In the genomic region with DNA sequence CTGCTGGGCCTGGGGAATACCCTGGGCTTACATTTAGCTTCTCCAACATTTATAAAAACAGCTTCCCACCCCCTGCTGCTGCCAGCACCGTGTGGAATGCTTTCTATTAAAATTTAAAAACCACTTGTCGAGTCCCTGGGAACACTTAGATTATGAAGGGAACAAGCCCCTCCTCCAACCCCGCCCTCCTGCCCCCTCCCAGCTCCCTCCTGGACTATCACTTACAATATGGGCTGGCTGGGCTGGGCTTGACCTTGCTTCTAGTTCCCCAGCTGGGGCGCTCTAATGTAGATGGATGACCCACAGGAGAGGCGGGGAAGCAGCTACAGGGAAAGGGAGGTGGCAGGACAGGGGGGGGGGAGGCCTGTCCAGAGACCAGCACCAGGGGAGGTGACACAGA, we compare ENCODE assay signal across 27 mouse cellular contexts.
A peak's percentile ranks its signal among the peaks of the same experiment; 100 is the strongest.
DNase-seq lines count a peak whose midpoint lies in the region; ATAC-seq lines count a peak whose summit lies in the region.
"Had no signal": no experiment of that assay in that cellular context is flagged by ENCODE, and none has a peak within 500 bp of the region (broad histone marks: within the 10 kb centered on the region; RNA-seq: fewer than 3 reads in every experiment).

No protein-coding gene starts in this region.

- H3K4me3 ChIP-seq in hindbrain, embryonic 11.5 days (ENCODE audit: low read depth, low read length) = no peak overlapping the region
- no peak overlapping the region for H3K4me3 ChIP-seq in hindbrain, embryonic 14.5 days (replicated peaks; ENCODE audit: low read length)
- H3K4me3 ChIP-seq: embryonic facial prominence, embryonic 10.5 days; embryonic facial prominence, embryonic 13.5 days; erythroblast, embryonic 14.5 days; forebrain, embryonic 12.5 days; forebrain, embryonic 15.5 days; hindbrain, embryonic 15.5 days; intestine, embryonic 15.5 days had no signal

- H3K36me3 ChIP-seq in hindbrain, embryonic 11.5 days (ENCODE audit: control insufficient read depth, insufficient read depth, low read length) = no peaks in the 10 kb centered on the region
- no peaks in the 10 kb centered on the region for H3K36me3 ChIP-seq in hindbrain, embryonic 14.5 days (replicated peaks; ENCODE audit: control insufficient read depth, insufficient read depth)
- H3K36me3 ChIP-seq: embryonic facial prominence, embryonic 10.5 days; embryonic facial prominence, embryonic 13.5 days; forebrain, embryonic 12.5 days; forebrain, embryonic 15.5 days; hindbrain, embryonic 15.5 days; intestine, embryonic 15.5 days had no signal

- H3K4me2 ChIP-seq in hindbrain, embryonic 11.5 days (replicated peaks; ENCODE audit: low read depth, low read length) = no peak overlapping the region
- no peak overlapping the region for H3K4me2 ChIP-seq in hindbrain, embryonic 14.5 days (replicated peaks)
- H3K4me2 ChIP-seq: embryonic facial prominence, embryonic 13.5 days; forebrain, embryonic 12.5 days; forebrain, embryonic 15.5 days; heart, embryonic 11.5 days; hindbrain, embryonic 15.5 days; intestine, embryonic 15.5 days had no signal

- H3K9me3 ChIP-seq in hindbrain, embryonic 11.5 days (ENCODE audit: control insufficient read depth, low read length) = no peaks in the 10 kb centered on the region
- no peaks in the 10 kb centered on the region for H3K9me3 ChIP-seq in hindbrain, embryonic 14.5 days (ENCODE audit: control insufficient read depth, low read length)
- H3K9me3 ChIP-seq: embryonic facial prominence, embryonic 10.5 days; embryonic facial prominence, embryonic 13.5 days; forebrain, embryonic 12.5 days; forebrain, embryonic 15.5 days; hindbrain, embryonic 15.5 days; intestine, embryonic 15.5 days had no signal

- H3K9ac ChIP-seq in hindbrain, embryonic 11.5 days (ENCODE audit: low read depth, low read length) = no peak overlapping the region
- no peak overlapping the region for H3K9ac ChIP-seq in hindbrain, embryonic 14.5 days
- H3K9ac ChIP-seq: embryonic facial prominence, embryonic 13.5 days; forebrain, embryonic 12.5 days; forebrain, embryonic 15.5 days; hindbrain, embryonic 15.5 days; intestine, embryonic 15.5 days had no signal

- H3K27me3 ChIP-seq in hindbrain, embryonic 11.5 days (ENCODE audit: control insufficient read depth, insufficient read depth, low read length) = no peaks in the 10 kb centered on the region; the same call in 1 of the 2 replicates
- H3K27me3 ChIP-seq in hindbrain, embryonic 14.5 days (ENCODE audit: control insufficient read depth, insufficient read depth, low read length) = 0 out of 2 replicates have a peak, but pooled peaks cover 5% of the 10 kb centered on the region
- H3K27me3 ChIP-seq: forebrain, embryonic 15.5 days; hindbrain, embryonic 15.5 days had no signal

- H3K4me1 ChIP-seq in hindbrain, embryonic 11.5 days (replicated peaks; ENCODE audit: control insufficient read depth, insufficient read depth, low read length) = peaks cover 11% of the 10 kb centered on the region
- H3K4me1 ChIP-seq in hindbrain, embryonic 14.5 days (replicated peaks; ENCODE audit: control insufficient read depth, insufficient read depth, low read length) = peaks cover 37% of the 10 kb centered on the region
- H3K4me1 ChIP-seq: intestine, embryonic 15.5 days had no signal

- H3K27ac ChIP-seq in hindbrain, embryonic 11.5 days (ENCODE audit: low read depth, low read length) = no peak overlapping the region
- no peak overlapping the region for H3K27ac ChIP-seq in hindbrain, embryonic 14.5 days
- H3K27ac ChIP-seq: embryonic facial prominence, embryonic 10.5 days; embryonic facial prominence, embryonic 13.5 days; forebrain, embryonic 12.5 days; forebrain, embryonic 15.5 days; hindbrain, embryonic 15.5 days; intestine, embryonic 15.5 days had no signal

- WGBS in hindbrain, embryonic 11.5 days = 5% methylated on average over 5 of the region's 5 CpGs
- 5% methylated on average over 5 of the region's 5 CpGs for WGBS in hindbrain, embryonic 14.5 days

- DNase-seq in embryo, embryonic 10.5 days (ENCODE audit: low spot score) = peak; percentile 47
- DNase-seq in embryo, embryonic 11 days = no peak
- no peak for DNase-seq in hindbrain, embryonic 11.5 days (ENCODE audit: low spot score)
- no peak for DNase-seq in hindbrain, embryonic 14.5 days (ENCODE audit: low spot score)
- peak; percentile 58 for DNase-seq in retina, postnatal 1 day
- DNase-seq in retina, embryonic 14.5 days (ENCODE audit: low spot score) = no peak
- DNase-seq in ZHBTc4 (ENCODE audit: low read depth, low spot score) = peak; percentile 66
- no peak for DNase-seq in adrenal gland, adult 8-10 months
- DNase-seq: adrenal gland, postnatal 10 days; adrenal gland, postnatal 36 days; cerebellum, adult 18-20 months; cerebellum, adult 9-10 months; cerebellum, postnatal 14 days; gastrocnemius, postnatal 14 days; heart, adult 11 months; kidney, adult 11 months; kidney, adult 8-10 months had no signal

- peak; percentile 20; the same call in 1 of the 2 replicates for ATAC-seq in hindbrain, embryonic 11.5 days (ENCODE audit: low FRiP score)
- no peak for ATAC-seq in hindbrain, embryonic 14.5 days (ENCODE audit: low FRiP score)
- ATAC-seq: activated CD4-positive, CD25-positive, alpha-beta regulatory T cell, adult 4 months; forebrain, embryonic 15.5 days; intestine, embryonic 15.5 days; Patski had no signal

Comparison
In these comparisons a context has a peak if more than half of its experiments do, and no peak if none do; other contexts are left out.
1. DNase-seq: peak in embryo, embryonic 10.5 days (single experiment), retina, postnatal 1 day (single experiment) and ZHBTc4 (single experiment); none in embryo, embryonic 11 days (single experiment), hindbrain, embryonic 11.5 days (single experiment), hindbrain, embryonic 14.5 days (single experiment), retina, embryonic 14.5 days (single experiment) and adrenal gland, adult 8-10 months (single experiment).